Mouse (Mus musculus): Measurements from ENCODE around the gene Milr1. TPM values are rescaled to one million over a fixed set of nuclear protein-coding genes. Genes with fewer than 3 reads are reported as not detected.
"Not testable (repeated sequence)": the region's sequence is repeated elsewhere in the genome, so short reads cannot be mapped to it uniquely, and the experiment has no call there.

Milr1 gene
- polyA plus RNA-seq, 1 experiment from 2014 or later = 1.4 TPM

DNA sequence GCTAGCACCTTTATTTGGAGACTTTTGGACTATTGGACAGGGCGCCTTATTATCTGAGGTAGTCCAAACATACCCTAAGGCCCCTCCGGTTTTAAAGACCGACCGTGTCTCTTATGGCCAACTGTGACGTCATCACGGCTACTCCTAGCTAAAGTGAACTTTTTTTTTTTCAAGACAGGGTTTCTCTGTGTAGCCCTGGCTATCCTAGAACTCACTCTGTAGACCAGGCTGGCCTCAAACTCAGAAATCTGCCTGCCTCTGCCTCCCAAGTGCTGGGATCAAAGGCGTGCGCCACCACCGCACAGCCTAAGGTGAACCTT, 26.1 kb upstream of the Milr1 start:
- DNase-seq (ENCODE audit: low spot score); H3K36me3 ChIP-seq (ENCODE audit: control insufficient read depth, insufficient read depth, low read length); H3K4me3 ChIP-seq (ENCODE audit: low read depth, low read length); ATAC-seq (ENCODE audit: low read depth); H3K9me3 ChIP-seq (ENCODE audit: control insufficient read depth, low read length); H3K27ac ChIP-seq (replicated peaks; ENCODE audit: low read depth, low read length); H3K27me3 ChIP-seq (replicated peaks; ENCODE audit: control insufficient read depth, insufficient read depth, low read length); H3K4me1 ChIP-seq (ENCODE audit: control insufficient read depth, insufficient read depth, low read length); H3K9ac ChIP-seq (ENCODE audit: low read depth, low read length); H3K4me2 ChIP-seq (ENCODE audit: low read depth, low read length): not testable (repeated sequence)
- 94% methylated on average over 9 of the region's 9 CpGs for WGBS

DNA sequence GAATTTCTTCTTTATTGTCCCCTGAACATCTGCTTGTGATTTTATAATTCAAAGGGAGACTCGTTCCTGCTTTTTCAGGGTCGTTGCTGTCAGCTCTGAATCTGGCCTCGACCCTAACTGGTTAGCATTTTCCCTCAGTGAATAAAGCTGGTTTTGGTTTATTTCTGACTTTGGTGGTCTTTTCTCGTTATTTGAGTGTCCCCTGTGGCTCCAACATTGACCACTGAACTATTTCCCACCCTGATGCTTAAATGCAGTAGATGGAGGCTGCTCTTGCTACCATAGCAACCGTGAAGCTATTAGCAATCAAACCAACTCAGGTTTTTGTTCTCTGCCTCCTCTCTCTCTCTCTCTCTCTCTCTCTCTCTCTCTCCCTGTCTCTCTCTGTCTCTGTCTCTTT, 23.1 kb upstream of the Milr1 start:
- DNase-seq (ENCODE audit: low spot score) (peak; percentile 32), ATAC-seq (ENCODE audit: low read depth) (no peak)
- Histone ChIP-seq H3K27me3 (replicated peaks; ENCODE audit: control insufficient read depth, insufficient read depth, low read length) (no peaks in the 10 kb centered on the region), H3K9me3 (ENCODE audit: control insufficient read depth, low read length) (no peaks in the 10 kb centered on the region), H3K9ac (ENCODE audit: low read depth, low read length) (no peak overlapping the region), H3K4me3 (ENCODE audit: low read depth, low read length) (no peak overlapping the region), H3K36me3 (ENCODE audit: control insufficient read depth, insufficient read depth, low read length) (no peaks in the 10 kb centered on the region), H3K27ac (replicated peaks; ENCODE audit: low read depth, low read length) (no peak overlapping the region), H3K4me2 (ENCODE audit: low read depth, low read length) (no peak overlapping the region), H3K4me1 (ENCODE audit: control insufficient read depth, insufficient read depth, low read length) (peaks cover 5% of the 10 kb centered on the region; the same call in 1 of the 2 replicates)
- 35% methylated on average over 5 of the region's 5 CpGs for WGBS

DNA sequence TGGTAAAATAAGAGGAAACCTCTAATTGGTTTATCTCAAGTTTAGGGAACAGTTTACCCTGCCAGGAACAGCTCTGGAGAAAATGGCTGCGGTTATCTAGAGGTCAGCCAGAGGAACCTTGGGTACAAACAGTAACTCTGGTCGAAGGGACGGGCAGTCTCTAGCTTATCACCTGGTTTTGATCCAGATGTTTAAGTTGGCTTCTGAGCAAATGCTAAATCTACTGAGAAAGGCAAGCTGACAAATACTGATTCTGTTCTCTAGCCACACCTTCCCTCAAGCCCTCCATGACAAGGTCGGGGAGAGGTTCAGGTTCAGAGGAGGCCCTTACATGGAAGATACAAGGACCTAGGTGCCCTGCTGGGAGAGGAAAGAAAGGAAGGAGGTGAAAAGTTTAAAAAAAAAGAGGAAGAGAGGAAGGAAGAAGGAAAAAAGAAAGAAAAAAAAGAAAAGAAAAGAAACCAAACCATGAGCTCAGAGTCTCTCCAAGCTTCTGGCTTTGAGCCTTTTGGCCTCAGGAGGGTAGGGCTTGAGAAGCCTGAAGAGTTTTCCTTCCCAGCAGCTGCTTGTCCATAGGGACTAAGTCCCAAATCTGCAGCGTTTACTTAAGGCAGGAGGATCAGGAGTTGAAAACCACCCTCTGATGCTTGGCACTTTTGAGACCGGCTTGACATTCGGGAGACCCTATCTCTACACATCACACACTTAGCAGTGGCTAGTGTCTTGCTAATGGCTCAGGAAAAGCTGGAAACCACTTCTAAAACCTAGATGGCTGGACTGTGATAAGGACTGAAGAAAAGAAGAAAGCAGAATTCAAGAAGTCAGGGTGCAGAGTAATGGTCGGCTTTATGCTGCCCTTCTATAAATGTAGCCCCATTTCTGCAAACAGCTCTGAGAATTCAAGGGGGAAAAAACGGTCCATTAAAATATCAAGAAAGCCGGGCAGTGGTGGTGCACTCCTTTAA, 22.3 kb upstream of the Milr1 start:
- ATAC-seq (ENCODE audit: low read depth) (no peak), DNase-seq (ENCODE audit: low spot score) (no peak)
- 70% methylated on average over 10 of the region's 10 CpGs for WGBS
- Histone ChIP-seq H3K27ac (replicated peaks; ENCODE audit: low read depth, low read length) (no peak overlapping the region), H3K27me3 (replicated peaks; ENCODE audit: control insufficient read depth, insufficient read depth, low read length) (no peaks in the 10 kb centered on the region), H3K4me2 (ENCODE audit: low read depth, low read length) (no peak overlapping the region), H3K36me3 (ENCODE audit: control insufficient read depth, insufficient read depth, low read length) (no peaks in the 10 kb centered on the region), H3K4me3 (ENCODE audit: low read depth, low read length) (no peak overlapping the region), H3K9me3 (ENCODE audit: control insufficient read depth, low read length) (no peaks in the 10 kb centered on the region), H3K4me1 (ENCODE audit: control insufficient read depth, insufficient read depth, low read length) (peaks cover 5% of the 10 kb centered on the region; the same call in 1 of the 2 replicates), H3K9ac (ENCODE audit: low read depth, low read length) (no peak overlapping the region)

DNA sequence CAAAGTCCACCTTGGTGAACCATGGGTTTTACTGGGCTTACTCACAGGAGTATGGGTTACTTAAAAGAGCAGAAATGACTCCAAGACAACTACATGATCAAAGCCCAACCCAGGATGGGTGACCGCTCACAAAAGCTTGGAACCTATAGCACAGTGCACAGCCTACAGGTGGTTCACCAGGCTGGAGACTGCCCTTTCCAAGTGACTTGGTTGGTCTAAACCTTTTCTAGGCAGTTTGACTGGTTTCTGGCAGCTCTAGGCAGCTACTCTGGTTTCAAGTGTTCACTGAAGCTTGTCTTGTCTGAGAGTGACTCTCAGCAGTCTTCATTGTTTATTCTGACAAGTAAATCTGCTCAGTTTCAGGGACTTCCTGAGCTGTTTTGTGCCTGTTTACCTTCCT, 21.4 kb upstream of the Milr1 start:
- Histone ChIP-seq H3K9me3 (ENCODE audit: control insufficient read depth, low read length) (no peaks in the 10 kb centered on the region), H3K27me3 (replicated peaks; ENCODE audit: control insufficient read depth, insufficient read depth, low read length) (no peaks in the 10 kb centered on the region), H3K27ac (replicated peaks; ENCODE audit: low read depth, low read length) (no peak overlapping the region), H3K4me2 (ENCODE audit: low read depth, low read length) (no peak overlapping the region), H3K36me3 (ENCODE audit: control insufficient read depth, insufficient read depth, low read length) (no peaks in the 10 kb centered on the region), H3K4me1 (ENCODE audit: control insufficient read depth, insufficient read depth, low read length) (peaks cover 5% of the 10 kb centered on the region; the same call in 1 of the 2 replicates), H3K9ac (ENCODE audit: low read depth, low read length) (no peak overlapping the region), H3K4me3 (ENCODE audit: low read depth, low read length) (no peak overlapping the region)
- DNase-seq (ENCODE audit: low spot score) (no peak), ATAC-seq (ENCODE audit: low read depth) (no peak)
- WGBS = 100% methylated on average over 1 of the region's 1 CpGs

DNA sequence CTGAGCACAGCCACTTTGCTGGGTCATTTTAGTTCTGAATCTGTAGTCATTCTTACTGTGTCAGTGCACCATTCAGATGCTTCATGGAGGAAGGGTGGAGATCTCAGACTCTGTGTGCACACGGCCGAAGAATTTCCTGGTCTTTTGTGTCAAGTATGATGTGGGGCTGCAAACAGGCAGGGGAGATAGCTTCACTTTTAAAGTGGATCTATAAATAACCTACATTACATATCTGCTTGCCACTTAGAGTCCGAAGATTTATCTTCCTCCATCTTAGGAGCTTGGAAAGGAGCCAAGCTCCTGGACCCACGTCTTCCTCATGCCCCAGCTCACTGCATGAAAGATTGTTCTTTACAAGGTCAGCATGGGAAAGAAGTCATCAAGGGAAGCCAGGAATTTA, 20.3 kb upstream of the Milr1 start:
- Histone ChIP-seq H3K9me3 (ENCODE audit: control insufficient read depth, low read length) (no peaks in the 10 kb centered on the region), H3K36me3 (ENCODE audit: control insufficient read depth, insufficient read depth, low read length) (no peaks in the 10 kb centered on the region), H3K9ac (ENCODE audit: low read depth, low read length) (no peak overlapping the region), H3K4me1 (ENCODE audit: control insufficient read depth, insufficient read depth, low read length) (peaks cover 5% of the 10 kb centered on the region; the same call in 1 of the 2 replicates), H3K27me3 (replicated peaks; ENCODE audit: control insufficient read depth, insufficient read depth, low read length) (no peaks in the 10 kb centered on the region), H3K4me2 (ENCODE audit: low read depth, low read length) (no peak overlapping the region), H3K4me3 (ENCODE audit: low read depth, low read length) (no peak overlapping the region), H3K27ac (replicated peaks; ENCODE audit: low read depth, low read length) (no peak overlapping the region)
- WGBS = 71% methylated on average over 4 of the region's 4 CpGs
- DNase-seq (ENCODE audit: low spot score) (no peak), ATAC-seq (ENCODE audit: low read depth) (no peak)

DNA sequence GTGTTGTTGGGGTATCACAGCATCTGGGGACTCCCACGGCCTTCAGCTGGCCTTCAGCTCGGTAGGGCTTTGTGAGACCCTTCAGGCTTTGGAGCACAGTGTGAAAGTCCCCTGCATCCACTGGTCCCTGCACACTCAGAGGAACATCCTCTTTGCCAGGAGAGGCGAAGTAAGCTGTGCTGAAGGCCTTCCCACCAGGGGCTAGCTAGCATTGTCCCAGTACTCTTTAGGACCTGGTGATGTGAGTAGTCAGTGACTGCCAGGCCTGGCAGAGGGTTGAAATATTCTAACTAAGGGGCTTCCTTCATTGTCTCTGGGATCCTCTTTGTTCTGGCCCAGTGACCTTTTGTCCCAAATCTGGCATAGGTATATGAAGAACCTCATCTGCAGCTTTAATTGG, 14.4 kb upstream of the Milr1 start:
- Histone ChIP-seq H3K4me3 (ENCODE audit: low read depth, low read length) (no peak overlapping the region), H3K27ac (replicated peaks; ENCODE audit: low read depth, low read length) (0 out of 2 replicates have a peak overlapping the region, but pooled peaks have one; percentile 1), H3K36me3 (ENCODE audit: control insufficient read depth, insufficient read depth, low read length) (no peaks in the 10 kb centered on the region), H3K27me3 (replicated peaks; ENCODE audit: control insufficient read depth, insufficient read depth, low read length) (no peaks in the 10 kb centered on the region), H3K4me2 (ENCODE audit: low read depth, low read length) (no peak overlapping the region), H3K9ac (ENCODE audit: low read depth, low read length) (no peak overlapping the region), H3K9me3 (ENCODE audit: control insufficient read depth, low read length) (no peaks in the 10 kb centered on the region), H3K4me1 (ENCODE audit: control insufficient read depth, insufficient read depth, low read length) (no peaks in the 10 kb centered on the region)
- 76% methylated on average over 3 of the region's 3 CpGs for WGBS
- ATAC-seq (ENCODE audit: low read depth) (no peak), DNase-seq (ENCODE audit: low spot score) (no peak)

DNA sequence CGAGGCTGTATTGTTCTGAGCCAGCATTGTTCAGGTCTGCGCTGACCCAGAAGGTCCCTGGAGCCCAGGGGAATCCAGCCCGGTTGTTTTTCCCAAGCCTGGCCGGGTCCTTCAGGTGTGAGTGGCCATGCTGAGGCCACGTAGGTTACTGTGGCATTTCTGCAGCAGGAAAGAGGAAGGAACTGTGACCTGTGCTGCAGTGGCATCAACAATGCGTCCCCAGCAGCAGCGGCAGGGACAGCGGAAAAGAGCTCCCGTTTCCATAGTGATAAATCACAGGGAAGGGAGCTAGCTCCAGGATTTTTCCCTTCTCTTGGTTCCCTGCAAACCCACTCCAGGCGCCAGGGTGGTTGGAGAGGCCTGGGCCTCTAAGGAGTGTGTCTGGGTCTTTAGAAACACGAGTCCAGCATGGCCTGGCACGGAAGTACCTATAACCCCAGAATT, 13.8 kb upstream of the Milr1 start:
- H3K4me1 ChIP-seq (ENCODE audit: control insufficient read depth, insufficient read depth, low read length) = no peaks in the 10 kb centered on the region
- H3K4me3 ChIP-seq (ENCODE audit: low read depth, low read length) = no peak overlapping the region
- ATAC-seq (ENCODE audit: low read depth) = peak; percentile 37; the same call in 1 of the 2 replicates
- H3K27ac ChIP-seq (replicated peaks; ENCODE audit: low read depth, low read length) = no peak overlapping the region
- WGBS = 31% methylated on average over 12 of the region's 12 CpGs
- DNase-seq (ENCODE audit: low spot score) = peak; percentile 56
- no peaks in the 10 kb centered on the region for H3K36me3 ChIP-seq (ENCODE audit: control insufficient read depth, insufficient read depth, low read length)
- H3K27me3 ChIP-seq (replicated peaks; ENCODE audit: control insufficient read depth, insufficient read depth, low read length) = no peaks in the 10 kb centered on the region
- H3K9ac ChIP-seq (ENCODE audit: low read depth, low read length) = no peak overlapping the region
- no peaks in the 10 kb centered on the region for H3K9me3 ChIP-seq (ENCODE audit: control insufficient read depth, low read length)
- no peak overlapping the region for H3K4me2 ChIP-seq (ENCODE audit: low read depth, low read length)

DNA sequence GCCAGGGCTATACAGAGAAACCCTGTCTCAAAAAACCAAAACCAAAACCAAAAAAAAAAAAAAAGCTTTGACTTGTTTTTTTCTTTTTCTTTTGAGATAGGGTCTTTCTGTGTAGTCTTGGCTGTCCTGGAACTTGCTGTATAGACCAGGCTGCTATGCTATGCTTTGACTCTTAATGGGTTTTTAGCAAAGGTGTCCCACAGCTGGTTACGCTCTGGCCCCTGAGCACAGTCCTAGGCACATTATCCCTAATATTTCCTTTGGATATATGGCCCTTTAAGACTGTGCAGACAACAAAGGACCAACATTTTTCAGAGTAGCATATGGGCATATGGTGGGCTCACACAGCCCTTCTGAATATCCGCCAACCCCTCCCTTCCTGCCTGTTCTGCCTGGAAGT, 11.9 kb upstream of the Milr1 start:
- Histone ChIP-seq H3K4me1 (ENCODE audit: control insufficient read depth, insufficient read depth, low read length) (no peaks in the 10 kb centered on the region), H3K4me3 (ENCODE audit: low read depth, low read length) (no peak overlapping the region), H3K9ac (ENCODE audit: low read depth, low read length) (no peak overlapping the region), H3K27me3 (replicated peaks; ENCODE audit: control insufficient read depth, insufficient read depth, low read length) (no peaks in the 10 kb centered on the region), H3K36me3 (ENCODE audit: control insufficient read depth, insufficient read depth, low read length) (no peaks in the 10 kb centered on the region), H3K4me2 (ENCODE audit: low read depth, low read length) (no peak overlapping the region), H3K9me3 (ENCODE audit: control insufficient read depth, low read length) (no peaks in the 10 kb centered on the region), H3K27ac (replicated peaks; ENCODE audit: low read depth, low read length) (no peak overlapping the region)
- ATAC-seq (ENCODE audit: low read depth) = no peak
- WGBS = 91% methylated on average over 2 of the region's 2 CpGs
- DNase-seq (ENCODE audit: low spot score) = no peak

DNA sequence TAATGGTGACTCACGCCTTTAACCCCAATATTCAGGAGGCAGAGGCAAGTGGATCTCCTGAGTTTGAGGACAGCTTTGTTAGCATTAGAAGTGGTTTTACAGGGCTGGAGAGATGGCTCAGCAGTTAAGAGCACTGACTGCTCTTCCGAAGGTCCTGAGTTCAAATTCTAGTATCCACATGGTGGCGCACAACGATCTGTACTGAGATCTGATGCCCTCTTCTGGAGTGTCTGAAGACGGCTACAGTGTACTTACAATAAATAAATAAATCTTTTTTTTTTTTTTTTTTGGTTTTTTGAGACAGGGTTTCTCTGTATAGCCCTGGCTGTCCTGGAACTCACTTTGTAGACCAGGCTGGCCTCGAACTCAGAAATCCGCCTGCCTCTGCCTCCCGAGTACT, 10.3 kb upstream of the Milr1 start:
- not testable (repeated sequence) for H3K9ac ChIP-seq (ENCODE audit: low read depth, low read length); H3K36me3 ChIP-seq (ENCODE audit: control insufficient read depth, insufficient read depth, low read length); H3K4me2 ChIP-seq (ENCODE audit: low read depth, low read length); H3K27me3 ChIP-seq (replicated peaks; ENCODE audit: control insufficient read depth, insufficient read depth, low read length); H3K9me3 ChIP-seq (ENCODE audit: control insufficient read depth, low read length); H3K4me1 ChIP-seq (ENCODE audit: control insufficient read depth, insufficient read depth, low read length); ATAC-seq (ENCODE audit: low read depth); H3K27ac ChIP-seq (replicated peaks; ENCODE audit: low read depth, low read length); DNase-seq (ENCODE audit: low spot score); H3K4me3 ChIP-seq (ENCODE audit: low read depth, low read length)
- WGBS = 96% methylated on average over 5 of the region's 8 CpGs
